Mouse (Mus musculus) spleen, adult 18-20 months (tissue): ENCODE data around the gene Osbpl10.

Experiments
- DNase-seq, 2 experiments: peaks; one replicate each; pipeline ENCODE4 v3.0.0; 2022; ENCODE audit warnings: mixed read lengths in 2 of 2

The Osbpl10 gene

GRCm38 (mm10) chr9:115229676-115230075 is 251.3 kb downstream of the Osbpl10 start:
- no peak for DNase-seq

GRCm38 (mm10) chr9:115230141-115230540 is 251.8 kb downstream of the Osbpl10 start:
- no peak for DNase-seq

DNA sequence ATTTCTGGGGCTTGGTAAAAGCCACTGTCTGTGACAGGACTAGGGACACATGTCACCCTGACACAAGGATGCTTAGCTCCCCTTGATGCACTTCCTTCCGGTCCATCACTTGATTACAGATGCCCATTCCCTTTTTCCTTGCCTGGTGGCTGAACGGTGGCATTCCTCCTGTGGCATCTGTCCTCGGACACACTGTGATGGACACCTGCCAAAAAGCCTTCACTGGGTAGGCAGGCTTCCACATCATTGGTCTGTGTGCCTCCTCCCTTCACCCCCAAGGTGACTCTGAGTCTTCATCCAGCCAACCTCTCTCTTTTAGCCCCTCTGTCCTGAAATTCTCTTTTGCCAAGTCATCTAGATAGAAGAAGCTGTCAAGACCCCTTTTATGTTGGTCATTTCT is 253.1 kb downstream of the Osbpl10 start:
- no peak for DNase-seq

- no peak for DNase-seq
Observed at GRCm38 (mm10) chr9:115233721-115234120, 255.4 kb downstream of the Osbpl10 start.

- DNase-seq, result no peak
Observed at GRCm38 (mm10) chr9:115234561-115234960, 256.2 kb downstream of the Osbpl10 start.

- DNase-seq, result no peak
Observed at GRCm38 (mm10) chr9:115236352-115236841, 258.0 kb downstream of the Osbpl10 start.

DNA sequence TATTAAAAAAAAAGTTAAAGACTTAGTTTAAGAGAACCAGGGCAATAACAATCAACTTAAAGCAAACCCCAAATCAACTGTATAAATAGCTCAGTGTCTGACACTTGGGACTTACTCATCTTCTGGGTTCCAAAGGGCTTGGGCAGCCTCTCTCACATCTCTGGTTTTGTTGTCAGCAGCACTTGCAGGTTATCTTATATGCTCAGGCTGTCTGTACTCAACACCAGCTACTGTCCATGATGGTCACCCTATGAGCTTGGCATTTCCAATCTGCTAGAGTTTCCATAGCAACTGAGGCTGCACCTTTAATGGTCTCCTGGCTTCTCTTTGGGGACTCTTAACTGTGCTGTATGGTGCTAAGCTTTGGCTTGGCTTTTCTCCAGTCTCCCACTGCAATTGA is 259.6 kb downstream of the Osbpl10 start:
- no peak for DNase-seq

DNA sequence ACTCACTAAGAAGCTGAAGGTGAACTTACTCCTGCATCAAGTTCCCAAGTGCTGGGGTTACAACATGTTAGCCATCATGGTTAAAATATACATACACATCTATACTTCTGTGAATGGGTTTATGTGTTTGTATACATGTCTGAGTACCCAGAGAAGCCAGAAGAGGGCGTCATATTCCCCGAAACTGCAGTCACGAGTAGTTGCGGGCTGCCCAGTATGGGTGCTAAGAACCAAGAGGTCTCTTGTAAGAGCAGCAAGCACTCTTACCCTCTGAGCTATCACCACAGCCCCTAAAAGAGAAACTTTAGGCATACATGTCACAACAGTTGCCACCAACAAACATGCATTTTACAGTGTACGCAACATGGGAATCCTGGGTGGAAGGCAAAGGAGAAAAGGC is 261.5 kb downstream of the Osbpl10 start:
- no peak for DNase-seq

DNA sequence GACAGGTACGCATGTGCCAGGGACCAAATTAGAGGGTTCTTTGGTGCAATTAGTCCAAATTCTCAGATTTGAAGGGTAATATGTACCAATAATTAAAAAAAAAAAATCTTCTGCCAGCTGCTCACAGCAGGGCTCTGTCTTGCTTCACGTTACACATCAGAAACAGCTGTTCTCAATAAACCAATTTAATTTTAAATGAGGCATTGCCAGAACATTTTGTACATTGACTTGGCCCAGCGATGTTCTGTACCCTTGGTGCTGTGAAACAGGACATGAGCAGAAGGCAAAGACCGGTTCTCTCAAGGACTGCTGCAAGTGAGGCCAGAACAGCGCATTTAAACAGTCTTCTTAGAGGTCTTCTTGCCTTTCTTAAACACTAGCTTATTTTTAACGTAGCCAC is 265.3 kb downstream of the Osbpl10 start:
- no peak for DNase-seq

GRCm38 (mm10) chr9:115245092-115245491 is 266.7 kb downstream of the Osbpl10 start:
- DNase-seq, result no peak

DNA sequence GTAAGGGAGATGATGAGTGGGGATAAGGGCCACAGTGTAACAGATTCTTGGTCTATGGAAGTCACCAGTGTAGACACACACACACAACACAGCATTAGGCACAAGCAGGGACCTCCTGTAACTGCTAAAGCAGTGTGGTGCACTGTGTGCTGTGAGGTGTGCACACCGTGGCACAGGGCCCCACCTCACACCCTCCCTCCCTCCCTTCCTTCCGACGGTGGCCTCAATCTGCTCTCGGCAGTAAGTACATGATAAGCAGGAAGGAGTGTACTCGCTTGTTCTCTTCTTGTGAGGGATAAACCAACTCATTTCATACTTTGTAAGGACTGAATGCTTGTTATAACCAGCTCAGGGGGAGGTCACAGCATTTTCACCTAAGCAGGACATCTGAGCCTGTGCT is 270.8 kb downstream of the Osbpl10 start:
- DNase-seq, result no peak

DNA sequence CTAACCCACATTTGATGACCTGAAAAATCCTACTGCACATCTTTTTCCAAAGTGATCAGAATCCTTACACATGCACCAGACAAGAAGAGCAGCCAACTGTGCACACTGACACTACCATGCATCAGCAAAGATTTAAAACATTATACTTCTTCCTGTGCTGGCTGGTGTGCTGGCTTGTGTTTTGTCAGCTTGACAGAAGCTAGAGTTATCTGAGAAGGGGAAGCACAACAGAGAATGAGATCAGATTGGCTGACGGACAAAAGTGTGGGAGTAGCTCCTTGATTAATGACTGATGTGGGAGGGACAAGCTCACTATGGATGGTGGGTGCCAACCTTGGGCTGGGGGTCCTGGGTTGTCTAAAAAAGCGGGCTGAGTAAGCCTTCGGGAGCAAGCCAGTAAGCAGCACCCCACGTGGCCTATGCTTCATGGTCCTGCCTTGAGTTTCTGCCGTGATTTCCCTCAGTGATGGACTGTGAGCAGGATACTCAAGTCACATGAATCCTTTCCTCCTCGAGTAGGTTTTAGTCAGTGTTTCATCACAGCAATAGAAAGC is 279.4 kb downstream of the Osbpl10 start:
- DNase-seq, result no peak

DNA sequence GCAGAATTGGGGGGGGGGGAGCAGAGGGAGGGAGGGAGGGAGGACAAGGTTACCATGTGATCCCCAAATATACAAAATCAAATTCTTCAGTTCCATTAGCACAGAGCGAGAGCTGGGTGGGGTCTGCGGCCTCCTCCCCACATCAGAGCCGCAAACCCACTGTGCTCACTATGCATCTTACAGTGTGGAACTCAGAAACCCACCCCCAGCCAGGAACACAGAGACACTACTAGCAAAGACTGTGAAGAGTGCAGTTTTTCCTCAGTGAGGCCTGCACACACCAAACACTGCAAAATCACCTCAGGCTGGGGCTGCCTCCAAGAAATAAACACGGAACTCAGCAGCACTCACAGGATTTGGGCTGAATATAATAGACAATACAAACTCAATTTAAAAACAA is 281.5 kb downstream of the Osbpl10 start:
- DNase-seq, result no peak

GRCm38 (mm10) chr9:115260464-115260863 is 282.1 kb downstream of the Osbpl10 start:
- no peak for DNase-seq

DNA sequence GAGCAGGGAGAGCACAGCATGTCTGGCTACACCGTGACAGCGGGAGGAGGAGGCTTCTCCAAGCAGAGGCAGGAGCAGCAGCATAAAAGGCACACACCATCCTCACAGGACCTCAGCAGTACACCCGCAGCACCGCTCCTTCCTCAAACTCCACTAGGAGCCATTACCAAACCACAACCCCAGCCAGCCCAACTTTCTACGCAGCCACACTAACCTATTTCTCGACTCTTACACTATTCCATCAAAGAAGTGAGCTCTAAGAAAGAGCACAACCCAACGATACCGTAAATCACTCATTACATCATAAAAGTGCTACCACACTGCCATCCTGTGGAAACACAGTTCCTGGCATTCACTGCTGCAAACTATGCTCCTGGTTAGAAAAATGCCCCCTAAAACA is 283.1 kb downstream of the Osbpl10 start:
- no peak for DNase-seq

DNA sequence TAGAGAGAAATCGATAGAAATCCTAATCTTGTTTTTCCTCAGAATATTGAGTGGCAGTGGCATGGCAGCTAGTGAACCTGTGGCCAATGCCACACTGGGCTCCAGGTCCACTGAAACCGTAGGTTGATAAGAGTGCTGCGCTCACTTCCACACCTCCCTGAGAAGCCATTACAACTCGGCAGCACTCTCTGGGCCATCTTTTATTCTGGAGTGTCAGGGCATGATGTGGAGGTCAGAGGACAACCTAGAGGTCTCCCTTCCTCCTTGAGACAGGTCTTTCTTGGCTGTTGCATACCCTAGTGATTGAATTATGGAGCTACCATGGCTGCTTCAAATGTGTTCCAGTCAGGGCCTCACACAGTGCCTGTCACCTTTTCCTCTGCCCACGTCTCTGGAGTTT is 283.5 kb downstream of the Osbpl10 start:
- DNase-seq, result no peak

DNA sequence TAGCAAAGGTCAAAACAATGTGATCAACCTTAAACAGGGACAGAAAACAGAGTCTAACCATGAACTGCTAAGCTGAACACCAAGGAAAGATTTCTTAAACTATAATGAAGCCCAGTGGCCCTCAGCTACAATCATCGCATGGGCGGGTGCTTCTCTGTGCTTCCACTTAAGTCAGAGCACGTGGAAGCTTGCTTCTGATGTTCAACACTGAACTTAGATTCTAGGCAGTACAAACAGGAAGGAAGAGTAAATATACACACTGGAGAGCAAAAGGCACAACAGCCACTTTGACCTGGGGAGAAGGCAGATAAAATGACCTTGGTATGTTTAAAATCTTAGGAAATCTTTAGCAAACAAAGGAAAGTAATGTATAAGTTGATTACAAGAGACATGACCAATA is 293.2 kb downstream of the Osbpl10 start:
- DNase-seq, result no peak

DNA sequence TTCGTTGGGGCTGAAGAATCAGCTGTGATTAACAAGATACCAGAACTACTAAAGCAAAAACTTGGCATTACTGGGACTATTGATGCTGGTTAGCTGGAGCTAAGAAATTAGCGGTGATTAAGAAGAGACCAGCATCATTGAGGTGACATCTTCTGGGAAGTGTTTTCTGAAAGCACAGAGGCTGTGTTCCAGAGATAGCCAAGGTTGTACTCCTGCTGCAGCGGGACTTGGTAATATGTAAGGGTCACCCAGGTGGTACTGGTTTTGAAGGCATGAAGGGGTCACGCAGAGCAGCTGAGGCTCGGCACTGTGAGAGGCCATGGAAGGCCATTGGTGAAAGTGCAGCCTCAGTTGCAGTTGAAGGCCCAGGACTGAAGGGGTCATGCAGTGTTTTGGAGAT is 294.1 kb downstream of the Osbpl10 start:
- DNase-seq, result peak in 1 of 2 experiments; percentile 26

- DNase-seq, result no peak
Observed at GRCm38 (mm10) chr9:115273095-115273649, 294.8 kb downstream of the Osbpl10 start.

DNA sequence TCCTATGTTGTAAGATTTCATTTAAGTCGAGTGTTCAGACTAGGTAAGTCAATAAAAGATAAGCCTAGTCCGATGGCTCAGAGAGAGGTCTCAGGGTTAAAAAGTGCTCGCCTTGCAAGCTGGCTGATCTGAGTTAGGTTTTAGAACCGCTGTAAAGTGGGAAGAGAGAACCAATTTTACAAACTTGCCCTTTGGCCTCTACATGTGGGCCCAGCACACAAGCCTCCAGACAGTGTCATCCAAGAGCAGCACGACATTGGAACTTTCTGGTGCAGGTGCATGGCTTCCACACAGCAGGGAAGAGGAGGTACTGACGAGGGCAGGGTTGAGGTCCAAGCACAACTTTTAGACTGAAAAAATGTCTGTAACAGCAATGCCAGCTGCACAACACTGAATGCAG is 296.4 kb downstream of the Osbpl10 start:
- no peak for DNase-seq

- no peak for DNase-seq
Observed at GRCm38 (mm10) chr9:115278641-115279040, 300.3 kb downstream of the Osbpl10 start.
